Mouse (Mus musculus) frontal cortex, postnatal 14 days (tissue): Measurements from ENCODE around the gene Anks1b.
A peak's percentile ranks its signal among the peaks of the same experiment; 100 is the strongest.

Experiments
- DNase-seq, 2 experiments: peaks; one replicate each; pipeline ENCODE4 v3.0.0; 2022; ENCODE audit warnings: low spot score in 2 of 2

Anks1b gene

GRCm38 (mm10) chr10:90947608-90948373, 1074.5 kb downstream of the Anks1b start:
- no peak for DNase-seq

GRCm38 (mm10) chr10:90953103-90953709, 1079.9 kb downstream of the Anks1b start:
- no peak for DNase-seq

GRCm38 (mm10) chr10:90953821-90954220, 1080.5 kb downstream of the Anks1b start:
- no peak for DNase-seq

GRCm38 (mm10) chr10:90960374-90960773, 1087.1 kb downstream of the Anks1b start:
- DNase-seq: no peak

- DNase-seq: no peak
Measured at GRCm38 (mm10) chr10:90964511-90964910, 1091.2 kb downstream of the Anks1b start.

- DNase-seq: no peak
Measured at GRCm38 (mm10) chr10:90965671-90966315, 1092.5 kb downstream of the Anks1b start.

GRCm38 (mm10) chr10:90966821-90967220, 1093.5 kb downstream of the Anks1b start:
- peak; percentile 51 to 55 for DNase-seq

- DNase-seq: no peak
Measured at GRCm38 (mm10) chr10:90968247-90968646, 1094.9 kb downstream of the Anks1b start.

GRCm38 (mm10) chr10:90969355-90970174, 1096.3 kb downstream of the Anks1b start:
- no peak for DNase-seq

- DNase-seq: no peak
Measured at GRCm38 (mm10) chr10:90970560-90970959, 1097.3 kb downstream of the Anks1b start.

GRCm38 (mm10) chr10:90974084-90974483, 1100.8 kb downstream of the Anks1b start:
- DNase-seq: no peak

- no peak for DNase-seq
Measured at GRCm38 (mm10) chr10:90974491-90974890, 1101.2 kb downstream of the Anks1b start.

GRCm38 (mm10) chr10:90981811-90982210, 1108.5 kb downstream of the Anks1b start:
- DNase-seq: no peak

- DNase-seq: no peak
Measured at GRCm38 (mm10) chr10:90983046-90983445, 1109.7 kb downstream of the Anks1b start.

GRCm38 (mm10) chr10:90990340-90990739, 1117.0 kb downstream of the Anks1b start:
- no peak for DNase-seq

- no peak for DNase-seq
Measured at GRCm38 (mm10) chr10:90992237-90992636, 1118.9 kb downstream of the Anks1b start.

GRCm38 (mm10) chr10:90993869-90994268, 1120.6 kb downstream of the Anks1b start:
- no peak for DNase-seq

- no peak for DNase-seq
Measured at GRCm38 (mm10) chr10:90999899-91000298, 1126.6 kb downstream of the Anks1b start.

- no peak for DNase-seq
Measured at GRCm38 (mm10) chr10:91001421-91001820, 1128.1 kb downstream of the Anks1b start.

GRCm38 (mm10) chr10:91005858-91006538, 1132.7 kb downstream of the Anks1b start:
- DNase-seq: no peak
